Mouse (Mus musculus): ENCODE data around the gene Pbld1. TPM values are rescaled to one million over a fixed set of nuclear protein-coding genes. Genes with fewer than 3 reads are reported as not detected.

Pbld1 gene
- polyA plus RNA-seq, 1 experiment from 2014 or later: 0.95 TPM

- H3K4me2 ChIP-seq (replicated peaks; ENCODE audit: low read depth, low read length): no peak overlapping the region
- H3K27me3 ChIP-seq (replicated peaks; ENCODE audit: insufficient read depth, low read length): no peaks in the 10 kb centered on the region
- H3K36me3 ChIP-seq (ENCODE audit: insufficient read depth, low read length): no peaks in the 10 kb centered on the region
- H3K4me1 ChIP-seq (ENCODE audit: insufficient read depth, low read depth, low read length): no peaks in the 10 kb centered on the region
- H3K27ac ChIP-seq (ENCODE audit: low read length): no peak overlapping the region
- peak; percentile 56 for ATAC-seq
- no peak overlapping the region for H3K9ac ChIP-seq (replicated peaks; ENCODE audit: low read depth)
- TF ChIP-seq CTCF (IDR thresholded peaks at IDR 0.05) (no peak), EP300 (IDR thresholded peaks at IDR 0.05) (no peak)
- H3K4me3 ChIP-seq (ENCODE audit: low read depth, low read length): no peak overlapping the region
- no peaks in the 10 kb centered on the region for H3K9me3 ChIP-seq (ENCODE audit: low read length)
- WGBS: 38% methylated on average over 24 of the region's 24 CpGs
- DNase-seq (ENCODE audit: low spot score): peak; percentile 36
Observed at GRCm38 (mm10) chr10:63056966-63057750, 2.8 kb upstream of the Pbld1 start.

- Histone ChIP-seq H3K4me1 (ENCODE audit: insufficient read depth, low read depth, low read length) (no peaks in the 10 kb centered on the region), H3K9ac (replicated peaks; ENCODE audit: low read depth) (no peak overlapping the region), H3K36me3 (ENCODE audit: insufficient read depth, low read length) (no peaks in the 10 kb centered on the region), H3K27me3 (replicated peaks; ENCODE audit: insufficient read depth, low read length) (no peaks in the 10 kb centered on the region), H3K4me2 (replicated peaks; ENCODE audit: low read depth, low read length) (no peak overlapping the region), H3K9me3 (ENCODE audit: low read length) (no peaks in the 10 kb centered on the region), H3K4me3 (ENCODE audit: low read depth, low read length) (no peak overlapping the region), H3K27ac (ENCODE audit: low read length) (no peak overlapping the region)
- ATAC-seq (peak; percentile 61), DNase-seq (ENCODE audit: low spot score) (peak; percentile 56)
- WGBS: 28% methylated on average over 11 of the region's 11 CpGs
- 0 out of 2 replicates have a peak, but pooled peaks have one; percentile 24 for TF ChIP-seq EP300 (IDR thresholded peaks at IDR 0.05)
- no peak for TF ChIP-seq CTCF (IDR thresholded peaks at IDR 0.05)
Observed at GRCm38 (mm10) chr10:63060406-63060805, 444 bp downstream of the Pbld1 start.

GRCm38 (mm10) chr10:63061266-63061665 lies 1.3 kb downstream of the Pbld1 start:
- no peak overlapping the region for H3K9ac ChIP-seq (replicated peaks; ENCODE audit: low read depth)
- ATAC-seq (no peak), DNase-seq (ENCODE audit: low spot score) (no peak)
- no peak overlapping the region for H3K4me3 ChIP-seq (ENCODE audit: low read depth, low read length)
- H3K36me3 ChIP-seq (ENCODE audit: insufficient read depth, low read length): no peaks in the 10 kb centered on the region
- no peak overlapping the region for H3K4me2 ChIP-seq (replicated peaks; ENCODE audit: low read depth, low read length)
- H3K9me3 ChIP-seq (ENCODE audit: low read length): no peaks in the 10 kb centered on the region
- H3K4me1 ChIP-seq (ENCODE audit: insufficient read depth, low read depth, low read length): no peaks in the 10 kb centered on the region
- 67% methylated on average over 12 of the region's 12 CpGs for WGBS
- H3K27ac ChIP-seq (ENCODE audit: low read length): no peak overlapping the region
- no peak for TF ChIP-seq EP300 (IDR thresholded peaks at IDR 0.05)
- H3K27me3 ChIP-seq (replicated peaks; ENCODE audit: insufficient read depth, low read length): no peaks in the 10 kb centered on the region

GRCm38 (mm10) chr10:63062696-63063095 lies 2.7 kb downstream of the Pbld1 start:
- Histone ChIP-seq H3K27me3 (replicated peaks; ENCODE audit: insufficient read depth, low read length) (no peaks in the 10 kb centered on the region), H3K4me1 (ENCODE audit: insufficient read depth, low read depth, low read length) (no peaks in the 10 kb centered on the region), H3K9me3 (ENCODE audit: low read length) (no peaks in the 10 kb centered on the region), H3K4me2 (replicated peaks; ENCODE audit: low read depth, low read length) (no peak overlapping the region), H3K36me3 (ENCODE audit: insufficient read depth, low read length) (no peaks in the 10 kb centered on the region), H3K27ac (ENCODE audit: low read length) (no peak overlapping the region), H3K4me3 (ENCODE audit: low read depth, low read length) (no peak overlapping the region), H3K9ac (replicated peaks; ENCODE audit: low read depth) (no peak overlapping the region)
- DNase-seq (ENCODE audit: low spot score): no peak
- 91% methylated on average over 5 of the region's 5 CpGs for WGBS
- TF ChIP-seq CTCF (IDR thresholded peaks at IDR 0.05) (no peak), EP300 (IDR thresholded peaks at IDR 0.05) (no peak)
- ATAC-seq: no peak

GRCm38 (mm10) chr10:63063365-63063764 lies 3.4 kb downstream of the Pbld1 start:
- Histone ChIP-seq H3K9me3 (ENCODE audit: low read length) (no peaks in the 10 kb centered on the region), H3K36me3 (ENCODE audit: insufficient read depth, low read length) (no peaks in the 10 kb centered on the region), H3K4me1 (ENCODE audit: insufficient read depth, low read depth, low read length) (no peaks in the 10 kb centered on the region), H3K27ac (ENCODE audit: low read length) (no peak overlapping the region), H3K4me3 (ENCODE audit: low read depth, low read length) (no peak overlapping the region), H3K4me2 (replicated peaks; ENCODE audit: low read depth, low read length) (no peak overlapping the region), H3K9ac (replicated peaks; ENCODE audit: low read depth) (no peak overlapping the region), H3K27me3 (replicated peaks; ENCODE audit: insufficient read depth, low read length) (no peaks in the 10 kb centered on the region)
- DNase-seq (ENCODE audit: low spot score): no peak
- TF ChIP-seq CTCF (IDR thresholded peaks at IDR 0.05): no peak
- TF ChIP-seq EP300 (IDR thresholded peaks at IDR 0.05): no peak
- 75% methylated on average over 7 of the region's 7 CpGs for WGBS
- ATAC-seq: no peak

- H3K4me2 ChIP-seq (replicated peaks; ENCODE audit: low read depth, low read length): no peak overlapping the region
Observed at GRCm38 (mm10) chr10:63064516-63064915, 4.6 kb downstream of the Pbld1 start.

More at GRCm38 (mm10) chr10:63064516-63064915, 4.6 kb downstream of the Pbld1 start:
- 76% methylated on average over 9 of the region's 9 CpGs for WGBS
- H3K4me1 ChIP-seq (ENCODE audit: insufficient read depth, low read depth, low read length): no peaks in the 10 kb centered on the region
- no peak overlapping the region for H3K9ac ChIP-seq (replicated peaks; ENCODE audit: low read depth)
- no peaks in the 10 kb centered on the region for H3K27me3 ChIP-seq (replicated peaks; ENCODE audit: insufficient read depth, low read length)
- H3K9me3 ChIP-seq (ENCODE audit: low read length): no peaks in the 10 kb centered on the region
- H3K27ac ChIP-seq (ENCODE audit: low read length): no peak overlapping the region
- TF ChIP-seq CTCF (IDR thresholded peaks at IDR 0.05): no peak
- TF ChIP-seq EP300 (IDR thresholded peaks at IDR 0.05): no peak
- H3K4me3 ChIP-seq (ENCODE audit: low read depth, low read length): no peak overlapping the region
- ATAC-seq (no peak), DNase-seq (ENCODE audit: low spot score) (no peak)
- no peaks in the 10 kb centered on the region for H3K36me3 ChIP-seq (ENCODE audit: insufficient read depth, low read length)

All from lung, postnatal 0 days (tissue).